Mouse (Mus musculus) bone marrow, adult 2 months (tissue): Measurements from ENCODE around the gene Cdk8.

Experiments used
- CTCF ChIP-seq: fragments of 200-500 bp; IDR thresholded peaks from 2 replicates; pipeline ENCODE4 v1.5.1; 2011; ENCODE audit warnings: low read length, control low read depth; ENCODE audit not compliant: control insufficient read depth, insufficient read depth
- POLR2A ChIP-seq: fragments of 200-500 bp; IDR thresholded peaks from 2 replicates; pipeline ENCODE4 v1.6.1; 2011; ENCODE audit warnings: low read depth, mild to moderate bottlenecking, control low read depth, low read length, borderline replicate concordance; ENCODE audit not compliant: control insufficient read depth

DNA sequence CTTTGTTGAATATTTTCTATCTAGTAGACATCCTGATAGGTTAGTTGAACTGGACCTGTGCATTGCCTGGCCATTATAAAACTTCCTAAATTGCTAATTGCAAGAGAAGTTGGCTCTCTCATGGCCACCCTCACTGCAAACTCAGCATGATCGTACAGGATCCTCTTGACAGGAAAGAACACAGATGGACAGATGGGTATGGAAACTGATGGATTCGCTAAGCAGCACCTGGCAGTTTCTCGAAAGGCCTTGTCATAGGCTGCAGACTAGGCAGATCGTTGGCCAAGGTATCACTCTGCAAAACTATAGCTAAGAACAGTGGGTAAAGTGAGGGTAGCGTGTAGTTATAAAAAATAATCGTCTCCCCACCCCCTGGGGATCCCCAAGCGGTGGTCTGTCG lies 37.7 kb upstream of the Cdk8 start:
- no peak for TF ChIP-seq CTCF
- no peak for TF ChIP-seq POLR2A
